Mouse (Mus musculus): Measurements from ENCODE around the gene Vmn1r67.

GRCm38 (mm10) chr7:10494786-10495521, 51.8 kb downstream of the Vmn1r67 start, which contains the start of gene Zik1:
- TF ChIP-seq CTCF (IDR thresholded peaks at IDR 0.05; ENCODE audit: low read depth) (no peak), EP300 (IDR thresholded peaks at IDR 0.05; ENCODE audit: low read depth) (no peak)
